Mouse (Mus musculus) 3134 (cell line): ENCODE measurements at regions not wholly inside any gene's neighbourhood (a gene's known extent, or its start where the extent isn't known, plus 50 kb on each side); places are given as distances from the start of the nearest gene placed in this dataset.
A peak's percentile ranks its signal among the peaks of the same experiment; 100 is the strongest.

Source experiments
- DNase-seq: peaks from one replicate; pipeline ENCODE4 v3.0.0-alpha.2; 2011; ENCODE audit warnings: low spot score; ENCODE audit not compliant: insufficient read length; ENCODE audit errors: extremely low read depth

GRCm38 (mm10) chrX:81147816-81148595 is 77.5 kb downstream of the Tmem47 start:
- peak; percentile 20 for DNase-seq
